Mouse (Mus musculus): ENCODE results near the gene Sord. TPM values are rescaled to one million over a fixed set of nuclear protein-coding genes. Genes with fewer than 3 reads are reported as not detected.

The Sord gene
- polyA plus RNA-seq, 1 experiment, result 19.8 TPM

GRCm38 (mm10) chr2:122236321-122236720 is 1.8 kb downstream of the Sord start:
- H3K4me3 ChIP-seq (ENCODE audit: insufficient read depth, low read length), result no peak overlapping the region
- peaks cover 1% of the 10 kb centered on the region; the same call in 1 of the 2 replicates for H3K4me1 ChIP-seq (ENCODE audit: control insufficient read depth, insufficient read depth, low read length)
- H3K27ac ChIP-seq (ENCODE audit: insufficient read depth, low read length), result no peak overlapping the region
- no peak for TF ChIP-seq CTCF (IDR thresholded peaks at IDR 0.05; ENCODE audit: extremely low read depth, insufficient read depth, low read length)
- TF ChIP-seq POLR2A (IDR thresholded peaks at IDR 0.05; ENCODE audit: extremely low read depth, insufficient read depth, low read length), result no peak

GRCm38 (mm10) chr2:122237891-122238470 is 3.4 kb downstream of the Sord start:
- TF ChIP-seq POLR2A (IDR thresholded peaks at IDR 0.05; ENCODE audit: extremely low read depth, insufficient read depth, low read length), result no peak
- no peak for TF ChIP-seq CTCF (IDR thresholded peaks at IDR 0.05; ENCODE audit: extremely low read depth, insufficient read depth, low read length)
- H3K27ac ChIP-seq (ENCODE audit: insufficient read depth, low read length), result no peak overlapping the region
- H3K4me3 ChIP-seq (ENCODE audit: insufficient read depth, low read length), result no peak overlapping the region
- H3K4me1 ChIP-seq (ENCODE audit: control insufficient read depth, insufficient read depth, low read length), result peaks cover 1% of the 10 kb centered on the region; the same call in 1 of the 2 replicates

GRCm38 (mm10) chr2:122240735-122241134 is 6.2 kb downstream of the Sord start:
- H3K27ac ChIP-seq (ENCODE audit: insufficient read depth, low read length), result no peak overlapping the region
- H3K4me1 ChIP-seq (ENCODE audit: control insufficient read depth, insufficient read depth, low read length), result peaks cover 1% of the 10 kb centered on the region; the same call in 1 of the 2 replicates
- TF ChIP-seq CTCF (IDR thresholded peaks at IDR 0.05; ENCODE audit: extremely low read depth, insufficient read depth, low read length), result no peak
- H3K4me3 ChIP-seq (ENCODE audit: insufficient read depth, low read length), result no peak overlapping the region

DNA sequence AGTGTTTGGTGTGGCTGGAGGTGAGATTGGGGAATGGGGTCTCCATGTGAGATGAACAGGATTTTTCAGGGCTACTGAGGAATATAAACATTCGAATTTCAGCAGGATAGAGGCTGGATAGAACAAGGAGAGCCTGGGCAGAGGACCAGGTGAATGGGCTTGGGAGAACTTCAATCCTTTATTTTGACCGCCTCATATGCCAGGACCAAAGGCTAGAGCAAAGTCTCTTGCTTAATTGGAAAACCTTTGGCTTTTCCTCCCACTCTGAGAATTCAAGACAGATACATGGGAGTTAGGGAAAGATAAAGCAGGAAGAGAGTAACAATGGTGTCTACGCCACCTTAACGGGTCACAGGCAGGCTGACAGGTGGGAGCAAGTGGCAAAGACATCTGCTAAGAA is 6.7 kb downstream of the Sord start:
- H3K4me1 ChIP-seq (ENCODE audit: control insufficient read depth, insufficient read depth, low read length), result peaks cover 1% of the 10 kb centered on the region; the same call in 1 of the 2 replicates
- TF ChIP-seq POLR2A (IDR thresholded peaks at IDR 0.05; ENCODE audit: extremely low read depth, insufficient read depth, low read length) (no peak), CTCF (IDR thresholded peaks at IDR 0.05; ENCODE audit: extremely low read depth, insufficient read depth, low read length) (no peak)
- H3K27ac ChIP-seq (ENCODE audit: insufficient read depth, low read length), result no peak overlapping the region
- H3K4me3 ChIP-seq (ENCODE audit: insufficient read depth, low read length), result no peak overlapping the region

- TF ChIP-seq POLR2A (IDR thresholded peaks at IDR 0.05; ENCODE audit: extremely low read depth, insufficient read depth, low read length), result no peak
- TF ChIP-seq CTCF (IDR thresholded peaks at IDR 0.05; ENCODE audit: extremely low read depth, insufficient read depth, low read length), result no peak
- H3K27ac ChIP-seq (ENCODE audit: insufficient read depth, low read length), result no peak overlapping the region
Measured at GRCm38 (mm10) chr2:122241935-122242334, 7.4 kb downstream of the Sord start.

DNA sequence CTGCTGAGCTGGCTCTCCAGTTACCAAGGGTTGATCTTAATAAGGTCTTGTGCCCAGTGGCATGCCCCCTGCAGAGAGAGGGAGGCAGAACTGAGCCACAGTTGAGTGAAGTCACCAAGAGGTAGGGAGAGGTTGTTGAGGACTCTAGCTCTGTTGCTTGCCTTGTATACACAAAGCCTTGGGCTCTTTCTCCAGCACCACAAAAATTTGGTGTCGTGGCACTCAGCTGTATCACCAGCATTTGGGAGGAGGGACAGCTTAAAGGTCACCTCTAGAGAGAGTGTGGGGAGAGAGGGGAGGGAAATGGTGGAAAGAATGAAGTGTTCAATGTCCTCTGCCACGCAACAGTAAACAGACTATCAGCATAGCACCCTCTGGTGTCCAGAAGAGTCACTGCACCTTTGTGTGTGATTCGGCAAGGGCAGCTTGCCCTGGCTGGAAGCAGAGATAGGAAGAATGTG is 9.2 kb downstream of the Sord start:
- Histone ChIP-seq H3K4me3 (ENCODE audit: insufficient read depth, low read length) (no peak overlapping the region), H3K27ac (ENCODE audit: insufficient read depth, low read length) (no peak overlapping the region), H3K4me1 (ENCODE audit: control insufficient read depth, insufficient read depth, low read length) (no peaks in the 10 kb centered on the region)
- TF ChIP-seq CTCF (IDR thresholded peaks at IDR 0.05; ENCODE audit: extremely low read depth, insufficient read depth, low read length) (peak; percentile 91), POLR2A (IDR thresholded peaks at IDR 0.05; ENCODE audit: extremely low read depth, insufficient read depth, low read length) (no peak)

More at GRCm38 (mm10) chr2:122241935-122242334, 7.4 kb downstream of the Sord start:
- Histone ChIP-seq H3K4me3 (ENCODE audit: insufficient read depth, low read length) (no peak overlapping the region), H3K4me1 (ENCODE audit: control insufficient read depth, insufficient read depth, low read length) (peaks cover 1% of the 10 kb centered on the region; the same call in 1 of the 2 replicates)

GRCm38 (mm10) chr2:122247786-122248185 is 13.2 kb downstream of the Sord start:
- Histone ChIP-seq H3K27ac (ENCODE audit: insufficient read depth, low read length) (no peak overlapping the region), H3K4me3 (ENCODE audit: insufficient read depth, low read length) (no peak overlapping the region), H3K4me1 (ENCODE audit: control insufficient read depth, insufficient read depth, low read length) (no peaks in the 10 kb centered on the region)
- TF ChIP-seq POLR2A (IDR thresholded peaks at IDR 0.05; ENCODE audit: extremely low read depth, insufficient read depth, low read length) (no peak), CTCF (IDR thresholded peaks at IDR 0.05; ENCODE audit: extremely low read depth, insufficient read depth, low read length) (no peak)

DNA sequence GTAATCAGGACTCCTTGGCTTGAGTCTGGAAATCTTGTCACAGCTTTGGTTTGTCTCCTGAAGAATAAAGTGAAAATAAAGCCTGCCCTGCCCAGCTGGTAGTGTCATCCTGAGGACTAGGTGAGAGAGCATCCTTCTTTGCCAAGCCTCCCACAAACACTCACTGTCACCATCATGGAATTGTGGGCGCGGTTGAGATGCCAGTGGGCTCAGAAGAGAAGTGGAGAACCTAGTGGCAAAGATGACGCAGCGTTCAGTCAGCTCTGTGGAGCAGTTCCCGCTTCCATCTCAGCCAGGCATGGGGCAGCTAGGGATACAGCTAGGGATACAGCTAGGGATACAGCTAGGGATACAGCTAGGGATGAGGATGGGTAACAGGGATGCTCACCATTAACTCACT is 21.4 kb downstream of the Sord start:
- no peak overlapping the region for H3K4me3 ChIP-seq (ENCODE audit: insufficient read depth, low read length)
- H3K27ac ChIP-seq (ENCODE audit: insufficient read depth, low read length), result no peak overlapping the region
- H3K4me1 ChIP-seq (ENCODE audit: control insufficient read depth, insufficient read depth, low read length), result no peaks in the 10 kb centered on the region
- no peak for TF ChIP-seq CTCF (IDR thresholded peaks at IDR 0.05; ENCODE audit: extremely low read depth, insufficient read depth, low read length)
- TF ChIP-seq POLR2A (IDR thresholded peaks at IDR 0.05; ENCODE audit: extremely low read depth, insufficient read depth, low read length), result no peak

GRCm38 (mm10) chr2:122260729-122261128 is 26.2 kb downstream of the Sord start:
- no peak overlapping the region for H3K27ac ChIP-seq (ENCODE audit: insufficient read depth, low read length)
- H3K4me1 ChIP-seq (ENCODE audit: control insufficient read depth, insufficient read depth, low read length), result no peaks in the 10 kb centered on the region
- TF ChIP-seq POLR2A (IDR thresholded peaks at IDR 0.05; ENCODE audit: extremely low read depth, insufficient read depth, low read length), result no peak
- no peak for TF ChIP-seq CTCF (IDR thresholded peaks at IDR 0.05; ENCODE audit: extremely low read depth, insufficient read depth, low read length)
- H3K4me3 ChIP-seq (ENCODE audit: insufficient read depth, low read length), result no peak overlapping the region

DNA sequence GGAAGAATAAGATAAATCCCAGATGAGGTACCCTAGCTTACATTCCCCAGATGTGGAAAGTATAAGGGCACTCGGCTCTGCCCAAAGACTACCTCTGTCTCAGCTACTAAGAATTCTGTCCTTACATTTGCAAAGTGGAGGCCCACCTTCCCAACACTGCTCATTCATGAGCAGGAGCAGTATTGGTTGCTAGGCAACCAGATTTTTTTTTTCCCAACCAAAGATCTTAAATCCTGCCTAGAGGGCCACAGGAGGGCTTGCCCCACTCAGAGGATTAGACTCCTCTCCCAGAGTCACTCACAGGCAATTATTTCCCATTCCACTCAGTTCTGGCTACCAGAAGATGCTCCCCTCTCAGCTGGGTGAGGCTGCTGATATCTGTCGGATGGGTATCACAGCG is 30.1 kb downstream of the Sord start:
- H3K27ac ChIP-seq (ENCODE audit: insufficient read depth, low read length), result no peak overlapping the region

More for the DNA sequence above, 30.1 kb downstream of the Sord start:
- H3K4me1 ChIP-seq (ENCODE audit: control insufficient read depth, insufficient read depth, low read length), result no peaks in the 10 kb centered on the region
- TF ChIP-seq POLR2A (IDR thresholded peaks at IDR 0.05; ENCODE audit: extremely low read depth, insufficient read depth, low read length) (no peak), CTCF (IDR thresholded peaks at IDR 0.05; ENCODE audit: extremely low read depth, insufficient read depth, low read length) (no peak)
- H3K4me3 ChIP-seq (ENCODE audit: insufficient read depth, low read length), result no peak overlapping the region
